Mouse (Mus musculus) lung, embryonic 16.5 days (tissue): ENCODE measurements around the gene Slc38a3. TPM values are rescaled to one million over a fixed set of nuclear protein-coding genes. Genes with fewer than 3 reads are reported as not detected.

ENCODE experiments used
- ATAC-seq: fragments of 200-750 bp; cut with Nextera tagmentation; 2 replicates; pipeline ENCODE4 v1.8.0; 2017; ENCODE audit warnings: low read depth, mild to moderate bottlenecking, moderate library complexity
- H3K27ac ChIP-seq: fragments of 300-500 bp; sonication (generic); 2 replicates; pipeline ENCODE4 v1.5.1; 2014; ENCODE audit warnings: mild to moderate bottlenecking, control low read depth, low read length
- H3K27me3 ChIP-seq: fragments of 300-500 bp; sonication (generic); 2 replicates; pipeline ENCODE4 v1.6.1; 2014; ENCODE audit warnings: low read depth, low read length, mixed read lengths; ENCODE audit not compliant: control insufficient read depth, insufficient read depth
- H3K36me3 ChIP-seq: fragments of 300-500 bp; sonication (generic); 2 replicates; pipeline ENCODE4 v1.6.1; 2014; ENCODE audit warnings: low read length; ENCODE audit not compliant: control insufficient read depth, insufficient read depth
- H3K4me1 ChIP-seq: fragments of 300-500 bp; sonication (generic); replicated peaks from 2 replicates; pipeline ENCODE4 v1.6.1; 2014; ENCODE audit warnings: low read length, mixed read lengths; ENCODE audit not compliant: control insufficient read depth, insufficient read depth
- H3K4me2 ChIP-seq: fragments of 300-500 bp; sonication (generic); 2 replicates; pipeline ENCODE4 v1.6.1; 2014; ENCODE audit warnings: low read depth, low read length, control low read depth
- H3K4me3 ChIP-seq: fragments of 300-500 bp; sonication (generic); 2 replicates; pipeline ENCODE4 v1.5.1; 2014; ENCODE audit warnings: mild to moderate bottlenecking, low read length, control low read depth
- H3K9ac ChIP-seq: fragments of 300-500 bp; sonication (generic); 2 replicates; pipeline ENCODE4 v1.6.1; 2014; ENCODE audit warnings: low read length, control low read depth
- H3K9me3 ChIP-seq: fragments of 300-500 bp; sonication (generic); 2 replicates; pipeline ENCODE4 v1.6.1; 2016; ENCODE audit warnings: low read length; ENCODE audit not compliant: control insufficient read depth
- WGBS: fragments of 180-500 bp; shearing (Covaris S2); extraction: QIAGEN DNeasy Blood & Tissue Kit; methylation state at CpG from one replicate; pipeline ENCODE4 v1.1.7; 2014; 5-methylcytosine and 5-hydroxymethylcytosine counted together
- polyA plus RNA-seq: library from polyadenylated mRNA; unstranded; fragments of >200 nt; fragmentation: Nextera tagmentation; extraction: Ambion mirVana; gene quantifications from 2 replicates; pipeline ENCODE4 v1.2.1, GENCODE M21; 2015

Gene Slc38a3
- polyA plus RNA-seq, 1 experiment from 2014 or later = 4.5 TPM

- H3K9ac ChIP-seq = peak overlapping the region; percentile 59
Observed at GRCm38 (mm10) chr9:107629901-107630425, 39.4 kb downstream of the Slc38a3 start.

GRCm38 (mm10) chr9:107629411-107629730 lies 40.0 kb downstream of the Slc38a3 start:
- Histone ChIP-seq H3K27ac (peak overlapping the region; percentile 90), H3K36me3 (peaks cover 6% of the 10 kb centered on the region; the same call in 1 of the 2 replicates), H3K27me3 (no peaks in the 10 kb centered on the region), H3K4me1 (peaks cover 69% of the 10 kb centered on the region), H3K4me3 (no peak overlapping the region), H3K4me2 (peak overlapping the region; percentile 43), H3K9ac (peak overlapping the region; percentile 52; the same call in 1 of the 2 replicates), H3K9me3 (no peaks in the 10 kb centered on the region)
- 33% methylated on average over 4 of the region's 4 CpGs for WGBS
- ATAC-seq = no peak

More at GRCm38 (mm10) chr9:107629901-107630425, 39.4 kb downstream of the Slc38a3 start:
- no peak for ATAC-seq
- Histone ChIP-seq H3K4me1 (peaks cover 67% of the 10 kb centered on the region), H3K4me2 (peak overlapping the region; percentile 43), H3K9me3 (no peaks in the 10 kb centered on the region), H3K27me3 (no peaks in the 10 kb centered on the region), H3K36me3 (peaks cover 6% of the 10 kb centered on the region; the same call in 1 of the 2 replicates), H3K4me3 (peak overlapping the region; percentile 16), H3K27ac (peak overlapping the region; percentile 90)
- 22% methylated on average over 14 of the region's 14 CpGs for WGBS

- peak; percentile 29; the same call in 1 of the 2 replicates for ATAC-seq
- no peaks in the 10 kb centered on the region for H3K27me3 ChIP-seq
- H3K4me2 ChIP-seq = peak overlapping the region; percentile 43
- peaks cover 73% of the 10 kb centered on the region for H3K4me1 ChIP-seq
- WGBS = 27% methylated on average over 14 of the region's 15 CpGs
- peak overlapping the region; percentile 90 for H3K27ac ChIP-seq
- no peaks in the 10 kb centered on the region for H3K9me3 ChIP-seq
- H3K36me3 ChIP-seq = peaks cover 6% of the 10 kb centered on the region; the same call in 1 of the 2 replicates
- H3K4me3 ChIP-seq = peak overlapping the region; percentile 1; the same call in 1 of the 2 replicates
- H3K9ac ChIP-seq = peak overlapping the region; percentile 65
Observed at GRCm38 (mm10) chr9:107628721-107629410, 40.5 kb downstream of the Slc38a3 start.

GRCm38 (mm10) chr9:107627387-107628255 lies 41.7 kb downstream of the Slc38a3 start:
- no peaks in the 10 kb centered on the region for H3K27me3 ChIP-seq
- H3K36me3 ChIP-seq = peaks cover 7% of the 10 kb centered on the region; the same call in 1 of the 2 replicates
- H3K4me2 ChIP-seq = peak overlapping the region; percentile 43
- ATAC-seq = no peak
- peak overlapping the region; percentile 65 for H3K9ac ChIP-seq
- WGBS = 33% methylated on average over 20 of the region's 20 CpGs
- no peaks in the 10 kb centered on the region for H3K9me3 ChIP-seq
- H3K4me3 ChIP-seq = no peak overlapping the region
- H3K27ac ChIP-seq = peak overlapping the region; percentile 90
- peaks cover 69% of the 10 kb centered on the region for H3K4me1 ChIP-seq

GRCm38 (mm10) chr9:107626844-107627277 lies 42.5 kb downstream of the Slc38a3 start:
- Histone ChIP-seq H3K9me3 (no peaks in the 10 kb centered on the region), H3K4me2 (peak overlapping the region; percentile 40), H3K27me3 (no peaks in the 10 kb centered on the region), H3K9ac (peak overlapping the region; percentile 65), H3K4me1 (peaks cover 61% of the 10 kb centered on the region), H3K36me3 (peaks cover 11% of the 10 kb centered on the region), H3K27ac (peak overlapping the region; percentile 90), H3K4me3 (no peak overlapping the region)
- peak; percentile 74 for ATAC-seq
- WGBS = 6% methylated on average over 2 of the region's 2 CpGs

- Histone ChIP-seq H3K9ac (peak overlapping the region; percentile 65), H3K9me3 (no peaks in the 10 kb centered on the region), H3K4me2 (peak overlapping the region; percentile 40), H3K36me3 (peaks cover 10% of the 10 kb centered on the region), H3K4me1 (peaks cover 58% of the 10 kb centered on the region), H3K4me3 (no peak overlapping the region), H3K27ac (peak overlapping the region; percentile 90), H3K27me3 (no peaks in the 10 kb centered on the region)
- no peak for ATAC-seq
- 41% methylated on average over 15 of the region's 15 CpGs for WGBS
Observed at GRCm38 (mm10) chr9:107626158-107626843, 43.0 kb downstream of the Slc38a3 start.

GRCm38 (mm10) chr9:107625351-107626128 lies 43.8 kb downstream of the Slc38a3 start:
- H3K27me3 ChIP-seq = no peaks in the 10 kb centered on the region
- H3K4me3 ChIP-seq = no peak overlapping the region
- no peak overlapping the region for H3K4me2 ChIP-seq
- H3K36me3 ChIP-seq = peaks cover 8% of the 10 kb centered on the region
- no peaks in the 10 kb centered on the region for H3K9me3 ChIP-seq
- ATAC-seq = no peak
- peaks cover 56% of the 10 kb centered on the region for H3K4me1 ChIP-seq
- peak overlapping the region; percentile 36; the same call in 1 of the 2 replicates for H3K27ac ChIP-seq
- H3K9ac ChIP-seq = no peak overlapping the region
- 87% methylated on average over 12 of the region's 12 CpGs for WGBS

- Histone ChIP-seq H3K9me3 (no peaks in the 10 kb centered on the region), H3K36me3 (peaks cover 8% of the 10 kb centered on the region), H3K4me1 (peaks cover 51% of the 10 kb centered on the region), H3K27me3 (no peaks in the 10 kb centered on the region), H3K4me2 (no peak overlapping the region), H3K9ac (no peak overlapping the region), H3K27ac (peak overlapping the region; percentile 36), H3K4me3 (no peak overlapping the region)
- 90% methylated on average over 3 of the region's 3 CpGs for WGBS
- ATAC-seq = no peak
Observed at GRCm38 (mm10) chr9:107624951-107625350, 44.4 kb downstream of the Slc38a3 start.
